Mouse (Mus musculus): ENCODE measurements around the gene Mmp10. TPM values are rescaled to one million over a fixed set of nuclear protein-coding genes. Genes with fewer than 3 reads are reported as not detected.

Mmp10 gene
- not detected in 2 replicates for polyA plus RNA-seq (2012)

GRCm38 (mm10) chr9:7502051-7502450 is at the start of gene Mmp10:
Gene Mmp10 (plus strand): TSS chr9:7502352.
- TF ChIP-seq GATA1 (IDR thresholded peaks at IDR 0.05; ENCODE audit: low read length) = no peak

- TF ChIP-seq GATA1 (IDR thresholded peaks at IDR 0.05; ENCODE audit: low read length) = no peak
Observed at GRCm38 (mm10) chr9:7453302-7453701, 48.9 kb upstream of the Mmp10 start.

GRCm38 (mm10) chr9:7470262-7470661 is 31.9 kb upstream of the Mmp10 start:
- no peak for TF ChIP-seq GATA1 (IDR thresholded peaks at IDR 0.05; ENCODE audit: low read length)

- TF ChIP-seq GATA1 (IDR thresholded peaks at IDR 0.05; ENCODE audit: low read length) = no peak
Observed at GRCm38 (mm10) chr9:7483684-7484394, 18.3 kb upstream of the Mmp10 start.

GRCm38 (mm10) chr9:7501138-7501537 is 1.0 kb upstream of the Mmp10 start:
- TF ChIP-seq GATA1 (IDR thresholded peaks at IDR 0.05; ENCODE audit: low read length) = no peak

- no peak for TF ChIP-seq GATA1 (IDR thresholded peaks at IDR 0.05; ENCODE audit: low read length)
Observed at GRCm38 (mm10) chr9:7507321-7507876, 5.2 kb downstream of the Mmp10 start.

- TF ChIP-seq GATA1 (IDR thresholded peaks at IDR 0.05; ENCODE audit: low read length) = no peak
Observed at GRCm38 (mm10) chr9:7509619-7510233, 7.6 kb downstream of the Mmp10 start.

- TF ChIP-seq GATA1 (IDR thresholded peaks at IDR 0.05; ENCODE audit: low read length) = no peak
Observed at GRCm38 (mm10) chr9:7517944-7518571, 15.9 kb downstream of the Mmp10 start.

- no peak for TF ChIP-seq GATA1 (IDR thresholded peaks at IDR 0.05; ENCODE audit: low read length)
Observed at GRCm38 (mm10) chr9:7526255-7526940, 24.2 kb downstream of the Mmp10 start.

GRCm38 (mm10) chr9:7542763-7543162 is 40.6 kb downstream of the Mmp10 start:
- TF ChIP-seq GATA1 (IDR thresholded peaks at IDR 0.05; ENCODE audit: low read length) = no peak

GRCm38 (mm10) chr9:7544923-7545457 is 42.8 kb downstream of the Mmp10 start:
- no peak for TF ChIP-seq GATA1 (IDR thresholded peaks at IDR 0.05; ENCODE audit: low read length)

GRCm38 (mm10) chr9:7545471-7545870 is 43.3 kb downstream of the Mmp10 start:
- no peak for TF ChIP-seq GATA1 (IDR thresholded peaks at IDR 0.05; ENCODE audit: low read length)

GRCm38 (mm10) chr9:7545920-7546319 is 43.8 kb downstream of the Mmp10 start:
- TF ChIP-seq GATA1 (IDR thresholded peaks at IDR 0.05; ENCODE audit: low read length) = no peak

GRCm38 (mm10) chr9:7551943-7552342 is 49.8 kb downstream of the Mmp10 start:
- TF ChIP-seq GATA1 (IDR thresholded peaks at IDR 0.05; ENCODE audit: low read length) = no peak

GRCm38 (mm10) chr9:7553536-7553935 is 51.4 kb downstream of the Mmp10 start:
- no peak for TF ChIP-seq GATA1 (IDR thresholded peaks at IDR 0.05; ENCODE audit: low read length)
